Mouse (Mus musculus): ENCODE data around the gene Mrpl48. TPM values are rescaled to one million over a fixed set of nuclear protein-coding genes. Genes with fewer than 3 reads are reported as not detected.
A peak's percentile ranks its signal among the peaks of the same experiment; 100 is the strongest.

The Mrpl48 gene
- polyA plus RNA-seq, 2 experiments: 42.0 to 79.6 TPM

- DNase-seq (ENCODE audit: low spot score): no peak
- H3K36me3 ChIP-seq (ENCODE audit: control insufficient read depth, insufficient read depth, low read length): no peaks in the 10 kb centered on the region
- H3K4me3 ChIP-seq (replicated peaks; ENCODE audit: low read length): no peak overlapping the region
- no peaks in the 10 kb centered on the region for H3K9me3 ChIP-seq (ENCODE audit: control insufficient read depth, low read length)
- no peak for ATAC-seq (ENCODE audit: low FRiP score, low read depth)
- no peak overlapping the region for H3K27ac ChIP-seq (replicated peaks; ENCODE audit: low read depth, low read length)
- H3K9ac ChIP-seq (ENCODE audit: low read depth, low read length, severe bottlenecking): no peak overlapping the region
- 42% methylated on average over 1 of the region's 1 CpGs for WGBS
- H3K4me2 ChIP-seq (replicated peaks; ENCODE audit: low read depth, low read length, severe bottlenecking): no peak overlapping the region
- no peak for TF ChIP-seq POLR2A (IDR thresholded peaks at IDR 0.05; ENCODE audit: borderline replicate concordance, extremely low read depth, insufficient read depth, insufficient read length)
- no peaks in the 10 kb centered on the region for H3K27me3 ChIP-seq (ENCODE audit: control insufficient read depth, insufficient read depth, low read length)
- H3K4me1 ChIP-seq (ENCODE audit: control insufficient read depth, insufficient read depth, low read length): no peaks in the 10 kb centered on the region
Measured at GRCm38 (mm10) chr7:100589816-100590215, 18.3 kb downstream of the Mrpl48 start.

DNA sequence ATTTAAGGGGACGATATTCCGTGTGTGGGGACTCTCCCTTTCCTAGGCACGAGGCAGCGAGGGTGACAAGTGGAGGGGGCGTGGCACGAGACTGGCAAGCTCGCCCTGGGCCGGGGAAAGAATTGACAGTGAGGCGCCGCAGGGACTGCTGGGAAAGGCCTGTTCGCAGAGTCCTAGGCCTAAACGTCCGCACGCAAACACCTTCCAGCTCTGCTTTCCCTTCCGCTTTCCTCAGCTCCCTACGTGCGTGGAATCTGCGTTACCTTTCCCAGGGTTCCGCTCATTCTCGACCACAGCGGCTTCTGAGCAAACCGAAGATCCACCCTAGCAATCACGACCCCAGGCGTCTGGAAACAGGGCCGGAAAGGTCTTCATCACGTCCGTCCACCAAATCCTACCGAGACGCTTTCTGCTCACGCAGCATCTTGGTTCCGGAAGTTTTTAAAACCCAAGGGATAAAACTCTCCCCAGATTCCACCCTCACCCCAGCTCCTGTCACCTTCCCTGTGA is 25.3 kb downstream of the Mrpl48 start:
- WGBS: under 1% methylated on average over 31 of the region's 31 CpGs
- peak; percentile 94 for ATAC-seq (ENCODE audit: low FRiP score, low read depth)

DNA sequence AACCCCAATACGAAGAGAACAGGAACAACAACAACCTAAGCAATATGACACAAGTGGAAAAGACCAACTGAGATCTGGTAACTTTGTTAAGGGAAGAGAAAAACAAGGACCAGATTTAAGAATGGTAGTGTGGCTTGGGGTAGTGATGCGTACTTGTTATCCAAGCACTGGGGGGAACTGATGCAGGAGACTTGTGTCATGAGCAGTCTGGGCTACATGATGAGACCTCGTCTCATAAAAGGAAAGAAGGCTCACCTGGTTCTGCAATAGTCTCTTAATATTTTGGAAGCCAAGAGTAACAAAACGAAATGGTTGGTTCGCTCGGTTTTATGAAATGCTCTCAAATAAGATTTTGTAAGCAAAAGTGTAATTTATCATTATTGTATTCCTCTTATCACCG is 25.9 kb downstream of the Mrpl48 start:
- ATAC-seq (ENCODE audit: low FRiP score, low read depth) (no peak), DNase-seq (ENCODE audit: low spot score) (no peak)
- Histone ChIP-seq H3K4me3 (replicated peaks; ENCODE audit: low read length) (peak overlapping the region; percentile 51), H3K27ac (replicated peaks; ENCODE audit: low read depth, low read length) (0 out of 2 replicates have a peak overlapping the region, but pooled peaks have one; percentile 77), H3K36me3 (ENCODE audit: control insufficient read depth, insufficient read depth, low read length) (no peaks in the 10 kb centered on the region), H3K4me1 (ENCODE audit: control insufficient read depth, insufficient read depth, low read length) (peaks cover 4% of the 10 kb centered on the region; the same call in 1 of the 2 replicates), H3K4me2 (replicated peaks; ENCODE audit: low read depth, low read length, severe bottlenecking) (peak overlapping the region; percentile 67), H3K9me3 (ENCODE audit: control insufficient read depth, low read length) (no peaks in the 10 kb centered on the region), H3K27me3 (ENCODE audit: control insufficient read depth, insufficient read depth, low read length) (no peaks in the 10 kb centered on the region), H3K9ac (ENCODE audit: low read depth, low read length, severe bottlenecking) (peak overlapping the region; percentile 75)
- WGBS: 45% methylated on average over 7 of the region's 7 CpGs
- TF ChIP-seq POLR2A (IDR thresholded peaks at IDR 0.05; ENCODE audit: borderline replicate concordance, extremely low read depth, insufficient read depth, insufficient read length): no peak

More for the DNA sequence above, 25.3 kb downstream of the Mrpl48 start:
- no peak for TF ChIP-seq POLR2A (IDR thresholded peaks at IDR 0.05; ENCODE audit: borderline replicate concordance, extremely low read depth, insufficient read depth, insufficient read length)
- Histone ChIP-seq H3K27me3 (ENCODE audit: control insufficient read depth, insufficient read depth, low read length) (no peaks in the 10 kb centered on the region), H3K27ac (replicated peaks; ENCODE audit: low read depth, low read length) (peak overlapping the region; percentile 77), H3K4me3 (replicated peaks; ENCODE audit: low read length) (peak overlapping the region; percentile 51), H3K9ac (ENCODE audit: low read depth, low read length, severe bottlenecking) (peak overlapping the region; percentile 75), H3K4me2 (replicated peaks; ENCODE audit: low read depth, low read length, severe bottlenecking) (peak overlapping the region; percentile 67), H3K9me3 (ENCODE audit: control insufficient read depth, low read length) (no peaks in the 10 kb centered on the region), H3K4me1 (ENCODE audit: control insufficient read depth, insufficient read depth, low read length) (peaks cover 4% of the 10 kb centered on the region; the same call in 1 of the 2 replicates), H3K36me3 (ENCODE audit: control insufficient read depth, insufficient read depth, low read length) (no peaks in the 10 kb centered on the region)
- DNase-seq (ENCODE audit: low spot score): peak; percentile 84

DNA sequence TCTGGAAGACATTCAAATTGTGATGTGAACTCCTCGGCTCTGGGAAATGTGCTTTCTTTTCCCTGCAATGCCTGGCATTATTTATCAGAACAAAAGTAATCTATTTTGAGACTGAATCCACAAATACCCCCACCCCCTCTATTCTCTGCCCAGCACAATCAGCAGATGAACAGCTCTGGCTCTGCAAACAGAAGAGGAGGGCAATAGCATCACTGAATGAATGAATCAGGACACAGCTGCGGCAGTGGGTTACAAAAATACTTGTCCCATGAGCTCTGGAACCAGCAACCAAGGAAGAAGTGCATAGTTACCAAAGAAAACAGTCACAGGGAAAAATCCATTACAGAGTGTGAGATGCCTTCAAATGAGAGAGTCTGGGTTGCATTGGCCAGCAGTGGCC is 29.3 kb downstream of the Mrpl48 start:
- no peaks in the 10 kb centered on the region for H3K36me3 ChIP-seq (ENCODE audit: control insufficient read depth, insufficient read depth, low read length)
- H3K4me1 ChIP-seq (ENCODE audit: control insufficient read depth, insufficient read depth, low read length): peaks cover 4% of the 10 kb centered on the region; the same call in 1 of the 2 replicates
- no peak for DNase-seq (ENCODE audit: low spot score)
- H3K9me3 ChIP-seq (ENCODE audit: control insufficient read depth, low read length): no peaks in the 10 kb centered on the region
- no peaks in the 10 kb centered on the region for H3K27me3 ChIP-seq (ENCODE audit: control insufficient read depth, insufficient read depth, low read length)
- H3K4me3 ChIP-seq (replicated peaks; ENCODE audit: low read length): no peak overlapping the region
- H3K9ac ChIP-seq (ENCODE audit: low read depth, low read length, severe bottlenecking): no peak overlapping the region
- no peak for TF ChIP-seq POLR2A (IDR thresholded peaks at IDR 0.05; ENCODE audit: borderline replicate concordance, extremely low read depth, insufficient read depth, insufficient read length)
- H3K4me2 ChIP-seq (replicated peaks; ENCODE audit: low read depth, low read length, severe bottlenecking): no peak overlapping the region
- ATAC-seq (ENCODE audit: low FRiP score, low read depth): no peak
- no peak overlapping the region for H3K27ac ChIP-seq (replicated peaks; ENCODE audit: low read depth, low read length)
- 89% methylated on average over 2 of the region's 2 CpGs for WGBS

- Histone ChIP-seq H3K27ac (replicated peaks; ENCODE audit: low read depth, low read length) (no peak overlapping the region), H3K36me3 (ENCODE audit: control insufficient read depth, insufficient read depth, low read length) (no peaks in the 10 kb centered on the region; the same call in 1 of the 2 replicates), H3K4me2 (replicated peaks; ENCODE audit: low read depth, low read length, severe bottlenecking) (no peak overlapping the region), H3K4me1 (ENCODE audit: control insufficient read depth, insufficient read depth, low read length) (no peaks in the 10 kb centered on the region), H3K9ac (ENCODE audit: low read depth, low read length, severe bottlenecking) (no peak overlapping the region), H3K9me3 (ENCODE audit: control insufficient read depth, low read length) (no peaks in the 10 kb centered on the region), H3K4me3 (replicated peaks; ENCODE audit: low read length) (no peak overlapping the region), H3K27me3 (ENCODE audit: control insufficient read depth, insufficient read depth, low read length) (no peaks in the 10 kb centered on the region)
- TF ChIP-seq POLR2A (IDR thresholded peaks at IDR 0.05; ENCODE audit: borderline replicate concordance, extremely low read depth, insufficient read depth, insufficient read length): no peak
- ATAC-seq (ENCODE audit: low FRiP score, low read depth) (no peak), DNase-seq (ENCODE audit: low spot score) (no peak)
- WGBS: 81% methylated on average over 4 of the region's 4 CpGs
Measured at GRCm38 (mm10) chr7:100572704-100573103, 35.4 kb downstream of the Mrpl48 start.

Measured in limb, embryonic 14.5 days (tissue).